Mouse (Mus musculus) CH12.LX (cell line): ENCODE results near the gene Arhgef19.

ENCODE experiments used
- BHLHE40 ChIP-seq: IDR thresholded peaks from 2 replicates; pipeline ENCODE4 v1.6.1; 2011; ENCODE audit warnings: mild to moderate bottlenecking, low read depth, low read length, improper control_type of control experiment
- HCFC1 ChIP-seq: IDR thresholded peaks from 2 replicates; pipeline ENCODE4 v1.6.1; 2012; ENCODE audit warnings: low read depth, mild to moderate bottlenecking, inconsistent platforms, low read length, improper control_type of control experiment
- KAT2A ChIP-seq: IDR thresholded peaks from 2 replicates; pipeline ENCODE4 v1.6.1; 2012; ENCODE audit warnings: low read length, improper control_type of control experiment, inconsistent platforms; ENCODE audit not compliant: insufficient replicate concordance
- MYC ChIP-seq: IDR thresholded peaks from 2 replicates; pipeline ENCODE4 v1.6.1; 2011; ENCODE audit warnings: low read depth, mild to moderate bottlenecking, improper control_type of control experiment, low read length
- POLR2A ChIP-seq: IDR thresholded peaks from 2 replicates; pipeline ENCODE4 v1.6.1; 2011; ENCODE audit warnings: low read depth, mild to moderate bottlenecking, improper control_type of control experiment, low read length
- SIN3A ChIP-seq: IDR thresholded peaks from 2 replicates; pipeline ENCODE4 v1.6.1; 2012; ENCODE audit warnings: low read length, improper control_type of control experiment, inconsistent platforms

DNA sequence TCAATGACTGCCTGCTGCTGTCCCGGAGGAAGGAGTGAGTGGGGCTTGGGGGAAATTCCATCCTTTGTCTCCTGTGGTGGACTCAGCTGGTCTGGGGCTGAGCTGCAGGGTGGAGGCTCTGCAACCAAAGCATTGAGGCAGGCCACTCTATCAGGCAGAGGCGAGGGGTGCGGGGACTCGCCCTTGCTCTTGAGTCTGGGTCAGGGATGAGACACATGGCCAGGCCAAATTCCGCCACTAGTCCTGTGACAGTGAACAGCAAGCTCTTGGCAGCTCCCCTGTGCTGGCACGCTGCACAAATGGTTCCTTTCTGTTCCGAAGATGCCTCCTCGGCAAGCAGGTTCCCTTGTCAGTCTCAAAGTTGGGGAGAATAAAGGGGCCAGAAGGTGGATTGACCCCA, 11.8 kb downstream of the Arhgef19 start:
- TF ChIP-seq POLR2A (no peak), SIN3A (no peak), MYC (no peak), KAT2A (no peak), BHLHE40 (no peak), HCFC1 (no peak)
